Comparison of ENCODE assay signal across 21 mouse cellular contexts in genomic region chr1:75318736-75319135, GRCm38 (mm10). TPM values are rescaled to one million over a fixed set of nuclear protein-coding genes. Genes with fewer than 3 reads are reported as not detected.
DNase-seq lines count a peak whose midpoint lies in the region; ATAC-seq and TF ChIP-seq lines count a peak whose summit lies in the region.
"Had no signal": no experiment of that assay in that cellular context is flagged by ENCODE, and none has a peak within 500 bp of the region (broad histone marks: within the 10 kb centered on the region; RNA-seq: fewer than 3 reads in every experiment).

No protein-coding gene starts in this region.

- peaks cover 7% of the 10 kb centered on the region; the same call in 1 of the 2 replicates for H3K4me1 ChIP-seq in heart, embryonic 11.5 days (ENCODE audit: control insufficient read depth, insufficient read depth, low read length)
- H3K4me1 ChIP-seq in liver, embryonic 13.5 days (replicated peaks): peaks cover 36% of the 10 kb centered on the region
- peaks cover 11% of the 10 kb centered on the region for H3K4me1 ChIP-seq in liver, embryonic 11.5 days (replicated peaks; ENCODE audit: control insufficient read depth, insufficient read depth, low read length)
- peaks cover 7% of the 10 kb centered on the region; the same call in 1 of the 2 replicates for H3K4me1 ChIP-seq in lung, postnatal 0 days (ENCODE audit: insufficient read depth, low read depth, low read length)

- no peak for TF ChIP-seq EP300 in lung, postnatal 0 days (IDR thresholded peaks at IDR 0.05)

- ATAC-seq in heart, embryonic 11.5 days (replicated peaks; ENCODE audit: insufficient number of reproducible peaks, low FRiP score, low TSS enrichment): no peak
- ATAC-seq in liver, embryonic 13.5 days (ENCODE audit: low read depth): no peak
- no peak for ATAC-seq in liver, embryonic 11.5 days (replicated peaks; ENCODE audit: low FRiP score)
- ATAC-seq in lung, postnatal 0 days: no peak
- ATAC-seq: inflammation-experienced regulatory T-cells, adult 6 months; intestine, postnatal 0 days had no signal

- H3K36me3 ChIP-seq in heart, embryonic 11.5 days (ENCODE audit: control insufficient read depth, insufficient read depth, low read length): peaks cover 9% of the 10 kb centered on the region
- H3K36me3 ChIP-seq in liver, embryonic 13.5 days: peaks cover 19% of the 10 kb centered on the region
- peaks cover 4% of the 10 kb centered on the region; the same call in 1 of the 2 replicates for H3K36me3 ChIP-seq in liver, embryonic 11.5 days (ENCODE audit: control insufficient read depth, insufficient read depth, low read length)
- peaks cover 12% of the 10 kb centered on the region; the same call in 1 of the 2 replicates for H3K36me3 ChIP-seq in lung, postnatal 0 days (ENCODE audit: insufficient read depth, low read length)

- H3K9me3 ChIP-seq in heart, embryonic 11.5 days (replicated peaks; ENCODE audit: control insufficient read depth, low read length): no peaks in the 10 kb centered on the region
- no peaks in the 10 kb centered on the region for H3K9me3 ChIP-seq in liver, embryonic 13.5 days (replicated peaks)
- no peaks in the 10 kb centered on the region for H3K9me3 ChIP-seq in liver, embryonic 11.5 days (ENCODE audit: control insufficient read depth, low read length)
- no peaks in the 10 kb centered on the region for H3K9me3 ChIP-seq in lung, postnatal 0 days (ENCODE audit: low read length)
- H3K9me3 ChIP-seq: embryonic facial prominence, embryonic 12.5 days; forebrain, embryonic 13.5 days; heart, embryonic 10.5 days; heart, embryonic 15.5 days; hindbrain, embryonic 15.5 days had no signal

- H3K27ac ChIP-seq in heart, embryonic 11.5 days (ENCODE audit: low read depth, low read length): no peak overlapping the region
- H3K27ac ChIP-seq in liver, embryonic 13.5 days: no peak overlapping the region
- no peak overlapping the region for H3K27ac ChIP-seq in liver, embryonic 11.5 days (ENCODE audit: low read depth, low read length)
- no peak overlapping the region for H3K27ac ChIP-seq in lung, postnatal 0 days (ENCODE audit: low read length)

- H3K27me3 ChIP-seq in heart, embryonic 11.5 days (ENCODE audit: control insufficient read depth, insufficient read depth, low read length): no peaks in the 10 kb centered on the region
- no peaks in the 10 kb centered on the region for H3K27me3 ChIP-seq in liver, embryonic 13.5 days
- no peaks in the 10 kb centered on the region for H3K27me3 ChIP-seq in liver, embryonic 11.5 days (replicated peaks; ENCODE audit: control insufficient read depth, insufficient read depth, low read length)
- H3K27me3 ChIP-seq in lung, postnatal 0 days (replicated peaks; ENCODE audit: insufficient read depth, low read length): no peaks in the 10 kb centered on the region
- H3K27me3 ChIP-seq: embryonic facial prominence, embryonic 12.5 days; forebrain, embryonic 13.5 days; heart, embryonic 15.5 days had no signal

- H3K9ac ChIP-seq in heart, embryonic 11.5 days (ENCODE audit: low read depth, low read length): no peak overlapping the region
- H3K9ac ChIP-seq in liver, embryonic 13.5 days: no peak overlapping the region
- no peak overlapping the region for H3K9ac ChIP-seq in liver, embryonic 11.5 days (ENCODE audit: low read depth, low read length)
- H3K9ac ChIP-seq in lung, postnatal 0 days (replicated peaks; ENCODE audit: low read depth): no peak overlapping the region
- H3K9ac ChIP-seq: embryonic facial prominence, embryonic 12.5 days had no signal

- no peak overlapping the region for H3K4me3 ChIP-seq in heart, embryonic 11.5 days (ENCODE audit: low read depth, low read length)
- H3K4me3 ChIP-seq in liver, embryonic 13.5 days (replicated peaks): no peak overlapping the region
- H3K4me3 ChIP-seq in liver, embryonic 11.5 days (ENCODE audit: low read depth, low read length): no peak overlapping the region
- H3K4me3 ChIP-seq in lung, postnatal 0 days (ENCODE audit: low read depth, low read length): no peak overlapping the region

- H3K4me2 ChIP-seq in heart, embryonic 11.5 days: no peak overlapping the region
- peak overlapping the region; percentile 95; the same call in 1 of the 2 replicates for H3K4me2 ChIP-seq in liver, embryonic 13.5 days
- no peak overlapping the region for H3K4me2 ChIP-seq in liver, embryonic 11.5 days
- no peak overlapping the region for H3K4me2 ChIP-seq in lung, postnatal 0 days (replicated peaks; ENCODE audit: low read depth, low read length)

- TF ChIP-seq CTCF in lung, postnatal 0 days (IDR thresholded peaks at IDR 0.05): no peak

- 88% methylated on average over 4 of the region's 4 CpGs for WGBS in heart, embryonic 11.5 days (ENCODE audit: insufficient replicate concordance)
- 79% methylated on average over 4 of the region's 4 CpGs for WGBS in liver, embryonic 13.5 days (ENCODE audit: insufficient replicate concordance)
- WGBS in liver, embryonic 11.5 days: 88% methylated on average over 4 of the region's 4 CpGs
- WGBS in lung, postnatal 0 days: 75% methylated on average over 4 of the region's 4 CpGs

- peak; percentile 78 for DNase-seq in cerebellum, adult 9-10 months
- no peak for DNase-seq in cerebellum, postnatal 36 days
- peak; percentile 85 for DNase-seq in heart, adult 11 months
- no peak for DNase-seq in liver, embryonic 13.5 days
- no peak for DNase-seq in liver, embryonic 11.5 days (ENCODE audit: low spot score)
- no peak for DNase-seq in lung, postnatal 0 days (ENCODE audit: low spot score)
- DNase-seq: adrenal gland, adult 2 months; adrenal gland, postnatal 25 days; embryo, embryonic 11 days; gastrocnemius, postnatal 36 days; heart, adult 18-20 months; heart, postnatal 14 days had no signal

RNA-seq across cellular contexts. Expression of gene Dnpep, which starts 0.9 kb away (rescaled TPM):
- polyA plus RNA-seq in heart, embryonic 11.5 days (2014; fragmentation: Nextera tagmentation; extraction: Ambion mirVana): 119 and 121 TPM in 2 replicates
- 53.1 and 58.0 TPM in 2 replicates for polyA plus RNA-seq in liver, embryonic 13.5 days (2015; fragmentation: Nextera tagmentation; extraction: Ambion mirVana)
- polyA plus RNA-seq in liver, embryonic 11.5 days (2014; fragmentation: Nextera tagmentation; extraction: Ambion mirVana): 83.7 and 98.7 TPM in 2 replicates
- polyA plus RNA-seq in lung, postnatal 0 days (2015; fragmentation: Nextera tagmentation; extraction: Ambion mirVana): 109 TPM in 2 replicates

RNA-seq across cellular contexts. Expression of gene Resp18, which starts 40.5 kb away (rescaled TPM):
- 0.30 TPM in 1 of 2 replicates, not detected in the other for polyA plus RNA-seq in heart, embryonic 11.5 days (2014; fragmentation: Nextera tagmentation; extraction: Ambion mirVana)
- not detected in 2 replicates for polyA plus RNA-seq in liver, embryonic 13.5 days (2015; fragmentation: Nextera tagmentation; extraction: Ambion mirVana)
- 0.40 TPM in 1 of 2 replicates, not detected in the other for polyA plus RNA-seq in liver, embryonic 11.5 days (2014; fragmentation: Nextera tagmentation; extraction: Ambion mirVana)
- polyA plus RNA-seq in lung, postnatal 0 days (2015; fragmentation: Nextera tagmentation; extraction: Ambion mirVana): 1.5 and 1.8 TPM in 2 replicates
- polyA plus RNA-seq: C2C12; heart, embryonic 10.5 days; inflammation-experienced regulatory T-cells, adult 6 months had no signal

RNA-seq across cellular contexts. Expression of gene Des, which starts 41.4 kb away (rescaled TPM):
- polyA plus RNA-seq in heart, embryonic 11.5 days (2014; fragmentation: Nextera tagmentation; extraction: Ambion mirVana): 428 and 477 TPM in 2 replicates
- 5.0 and 5.1 TPM in 2 replicates for polyA plus RNA-seq in liver, embryonic 13.5 days (2015; fragmentation: Nextera tagmentation; extraction: Ambion mirVana)
- 13.3 and 14.5 TPM in 2 replicates for polyA plus RNA-seq in liver, embryonic 11.5 days (2014; fragmentation: Nextera tagmentation; extraction: Ambion mirVana)
- polyA plus RNA-seq in lung, postnatal 0 days (2015; fragmentation: Nextera tagmentation; extraction: Ambion mirVana): 59.4 and 67.3 TPM in 2 replicates

RNA-seq across cellular contexts. Expression of gene Ptprn, which starts 54.4 kb away (rescaled TPM):
- 0.51 and 0.74 TPM in 2 replicates for polyA plus RNA-seq in heart, embryonic 11.5 days (2014; fragmentation: Nextera tagmentation; extraction: Ambion mirVana)
- 0.17 and 0.24 TPM in 2 replicates for polyA plus RNA-seq in liver, embryonic 13.5 days (2015; fragmentation: Nextera tagmentation; extraction: Ambion mirVana)
- 0.55 and 1.0 TPM in 2 replicates for polyA plus RNA-seq in liver, embryonic 11.5 days (2014; fragmentation: Nextera tagmentation; extraction: Ambion mirVana)
- polyA plus RNA-seq in lung, postnatal 0 days (2015; fragmentation: Nextera tagmentation; extraction: Ambion mirVana): 0.90 and 0.92 TPM in 2 replicates

RNA-seq across cellular contexts. Expression of gene Speg, which starts 56.4 kb away (rescaled TPM):
- 60.7 and 66.5 TPM in 2 replicates for polyA plus RNA-seq in heart, embryonic 11.5 days (2014; fragmentation: Nextera tagmentation; extraction: Ambion mirVana)
- 10.3 and 10.7 TPM in 2 replicates for polyA plus RNA-seq in liver, embryonic 13.5 days (2015; fragmentation: Nextera tagmentation; extraction: Ambion mirVana)
- 24.8 and 32.3 TPM in 2 replicates for polyA plus RNA-seq in liver, embryonic 11.5 days (2014; fragmentation: Nextera tagmentation; extraction: Ambion mirVana)
- 15.4 and 16.4 TPM in 2 replicates for polyA plus RNA-seq in lung, postnatal 0 days (2015; fragmentation: Nextera tagmentation; extraction: Ambion mirVana)

Comparison
In these comparisons a context has a peak if more than half of its experiments do, and no peak if none do; other contexts are left out.
1. DNase-seq: peak in cerebellum, adult 9-10 months (single experiment) and heart, adult 11 months (single experiment); none in cerebellum, postnatal 36 days (0 of 2), liver, embryonic 13.5 days (single experiment), liver, embryonic 11.5 days (single experiment) and lung, postnatal 0 days (single experiment).